Mouse (Mus musculus) midbrain, postnatal 0 days (tissue): Measurements from ENCODE around the gene Fndc3a. TPM values are rescaled to one million over a fixed set of nuclear protein-coding genes. Genes with fewer than 3 reads are reported as not detected.
A peak's percentile ranks its signal among the peaks of the same experiment; 100 is the strongest.

Experiments used
- ATAC-seq: fragments of 200-750 bp; cut with Nextera tagmentation; 2 replicates; pipeline ENCODE4 v1.8.0; 2017; ENCODE audit warnings: moderate number of reproducible peaks, mild to moderate bottlenecking, moderate TSS enrichment, moderate library complexity; ENCODE audit not compliant: low FRiP score
- DNase-seq: peaks from one replicate; pipeline ENCODE4 v3.0.0-alpha.2; 2015; ENCODE audit warnings: low spot score
- H3K27ac ChIP-seq: fragments of 300-500 bp; sonication (generic); 2 replicates; pipeline ENCODE4 v1.5.1; 2014; ENCODE audit warnings: low read depth, mild to moderate bottlenecking, low read length, mixed read lengths
- H3K27me3 ChIP-seq: fragments of 300-500 bp; sonication (generic); 2 replicates; pipeline ENCODE4 v1.6.1; 2014; ENCODE audit warnings: low read length, control low read depth, mixed read lengths; ENCODE audit not compliant: insufficient read depth
- H3K36me3 ChIP-seq: fragments of 300-500 bp; sonication (generic); 2 replicates; pipeline ENCODE4 v1.6.1; 2014; ENCODE audit warnings: low read length, control low read depth, mixed read lengths; ENCODE audit not compliant: insufficient read depth
- H3K4me1 ChIP-seq: fragments of 300-500 bp; sonication (generic); 2 replicates; pipeline ENCODE4 v1.6.1; 2014; ENCODE audit warnings: mild to moderate bottlenecking, control low read depth, antibody characterized with exemption, low read length, mixed read lengths; ENCODE audit not compliant: insufficient read depth
- H3K4me2 ChIP-seq: fragments of 300-500 bp; sonication (generic); 2 replicates; pipeline ENCODE4 v1.6.1; 2014; ENCODE audit warnings: low read depth, mild to moderate bottlenecking, low read length, mixed read lengths; ENCODE audit not compliant: poor library complexity, severe bottlenecking
- H3K4me3 ChIP-seq: fragments of 300-500 bp; sonication (generic); 2 replicates; pipeline ENCODE4 v1.5.1; 2014; ENCODE audit warnings: low read depth, mild to moderate bottlenecking, low read length, moderate library complexity
- H3K9ac ChIP-seq: fragments of 300-500 bp; sonication (generic); replicated peaks from 2 replicates; pipeline ENCODE4 v1.6.1; 2014; ENCODE audit warnings: mild to moderate bottlenecking, low read length, moderate library complexity, mixed read lengths; ENCODE audit not compliant: poor library complexity, severe bottlenecking
- H3K9me3 ChIP-seq: fragments of 300-500 bp; sonication (generic); 2 replicates; pipeline ENCODE4 v1.6.1; 2016; ENCODE audit warnings: low read length, control low read depth
- CTCF ChIP-seq: IDR thresholded peaks from 2 replicates; pipeline ENCODE4 v1.5.1; 2016; ENCODE audit warnings: antibody characterized with exemption, mild to moderate bottlenecking
- WGBS: fragments of 180-500 bp; shearing (Covaris S2); extraction: QIAGEN DNeasy Blood & Tissue Kit; methylation state at CpG from one replicate; pipeline ENCODE4 v1.1.7; 2014; 5-methylcytosine and 5-hydroxymethylcytosine counted together
- polyA plus RNA-seq: library from polyadenylated mRNA; unstranded; fragments of >200 nt; fragmentation: Nextera tagmentation; extraction: Ambion mirVana; gene quantifications from 2 replicates; pipeline ENCODE4 v1.2.1, GENCODE M21; 2015
- total RNA-seq: library from RNA; depleted of rRNA; stranded (reverse); fragments of >200 nt; gene quantifications from 2 replicates; pipeline ENCODE4 v1.2.3, GENCODE M21; 2014

Gene Fndc3a
- total and polyA plus RNA-seq, 2 experiments from 2014 or later, result 46.6 to 50.3 TPM

DNA sequence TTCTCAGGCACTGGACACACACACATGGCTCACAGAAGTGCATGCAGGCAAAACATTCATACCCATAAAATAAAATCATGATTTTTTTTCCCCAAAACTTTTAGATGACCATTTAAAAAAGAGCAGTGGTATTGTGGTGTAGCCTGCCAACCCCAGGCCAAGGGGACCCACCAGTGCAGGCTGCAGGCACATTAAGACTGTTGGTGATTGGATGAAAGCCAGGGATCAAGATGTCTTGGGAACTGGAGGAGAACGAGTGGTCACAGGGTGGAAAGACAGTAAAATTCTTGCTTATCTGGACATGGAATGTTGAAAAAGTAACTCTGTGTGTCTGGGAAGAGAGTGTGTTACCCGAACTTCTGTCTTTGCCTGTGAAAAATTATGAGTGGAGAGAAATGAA lies 190.2 kb downstream of the Fndc3a start:
- DNase-seq (no peak), ATAC-seq (no peak)
- Histone ChIP-seq H3K4me2 (no peak overlapping the region), H3K9me3 (no peaks in the 10 kb centered on the region), H3K27me3 (no peaks in the 10 kb centered on the region), H3K36me3 (no peaks in the 10 kb centered on the region), H3K9ac (no peak overlapping the region), H3K4me1 (no peaks in the 10 kb centered on the region), H3K4me3 (no peak overlapping the region), H3K27ac (no peak overlapping the region)
- WGBS, result 56% methylated on average over 2 of the region's 2 CpGs
- no peak for TF ChIP-seq CTCF

DNA sequence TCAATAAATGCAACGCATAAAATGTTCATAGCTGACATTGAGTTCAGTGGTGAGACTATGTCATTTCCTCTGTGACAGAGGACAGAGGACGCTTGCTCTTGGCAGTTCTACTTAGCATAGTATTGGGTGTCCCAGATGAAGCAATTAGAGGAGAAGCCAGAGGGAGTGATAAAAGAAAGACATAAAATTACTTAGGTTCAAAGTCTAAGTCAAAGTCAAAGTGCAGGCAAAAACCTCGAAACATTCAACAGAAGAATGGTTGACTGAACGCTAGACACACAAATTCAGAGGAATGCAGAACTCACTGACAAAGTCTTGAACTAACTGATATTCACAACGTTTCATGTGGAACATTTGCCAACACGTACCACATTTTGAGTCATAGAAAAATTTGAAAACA lies 191.0 kb downstream of the Fndc3a start:
- H3K27me3 ChIP-seq, result no peaks in the 10 kb centered on the region
- no peak overlapping the region for H3K27ac ChIP-seq
- no peak overlapping the region for H3K4me2 ChIP-seq
- ATAC-seq (no peak), DNase-seq (no peak)
- TF ChIP-seq CTCF, result no peak
- no peaks in the 10 kb centered on the region for H3K9me3 ChIP-seq
- H3K4me1 ChIP-seq, result no peaks in the 10 kb centered on the region
- 76% methylated on average over 6 of the region's 6 CpGs for WGBS
- no peak overlapping the region for H3K9ac ChIP-seq
- H3K4me3 ChIP-seq, result no peak overlapping the region
- no peaks in the 10 kb centered on the region for H3K36me3 ChIP-seq

DNA sequence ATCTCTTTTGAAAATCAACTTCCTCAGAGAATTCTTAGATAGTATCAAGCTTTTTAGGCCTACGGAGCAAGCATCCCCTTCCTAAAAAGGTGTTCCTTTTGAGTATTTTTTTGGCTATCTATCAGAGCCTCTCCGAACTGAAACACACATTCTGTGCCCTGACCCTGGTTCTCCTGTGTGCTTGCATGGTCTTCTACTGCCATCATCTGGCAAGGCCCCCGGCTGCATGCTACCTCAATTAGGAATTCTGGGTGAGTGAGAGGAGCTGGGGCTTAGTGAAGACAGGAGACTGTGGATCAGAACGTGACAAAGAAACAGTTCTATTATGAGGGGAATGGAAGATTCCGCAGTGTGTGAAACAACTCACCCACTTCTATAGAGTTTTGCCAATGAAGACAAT lies 193.4 kb downstream of the Fndc3a start:
- TF ChIP-seq CTCF, result peak; percentile 98

DNA sequence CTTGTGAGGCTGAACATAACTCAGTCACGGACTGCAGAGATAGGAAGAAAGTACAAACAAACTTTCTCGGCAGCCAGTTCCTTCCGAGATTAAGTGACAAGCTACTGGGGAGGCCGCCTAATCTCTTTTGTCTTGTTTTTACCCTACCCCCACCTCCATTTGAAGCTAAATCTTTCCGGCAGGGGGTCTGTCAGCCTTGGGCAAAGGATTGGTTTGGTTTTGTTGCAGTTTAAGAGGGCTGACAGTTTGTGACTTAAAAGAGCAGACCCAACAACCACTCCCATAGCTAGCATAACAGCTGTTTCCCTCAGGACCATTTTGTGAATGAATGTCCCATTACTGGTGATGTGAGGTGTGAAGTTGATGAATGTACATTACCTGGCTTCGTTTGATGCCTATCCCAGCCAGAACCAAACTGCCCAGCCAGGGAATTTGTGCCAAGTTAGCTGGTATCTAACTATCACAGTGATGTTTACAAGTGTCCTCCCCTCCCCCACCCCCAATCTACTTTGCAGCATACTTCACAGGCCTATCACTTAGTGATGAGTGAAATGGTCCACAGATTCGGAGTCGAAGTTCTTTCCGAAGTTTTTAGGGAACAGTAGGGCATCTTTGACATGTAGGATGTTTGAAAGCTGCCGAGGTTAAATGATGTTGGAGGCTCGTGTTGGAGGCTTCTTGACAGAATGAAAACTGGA lies 202.9 kb downstream of the Fndc3a start:
- Histone ChIP-seq H3K36me3 (no peaks in the 10 kb centered on the region), H3K4me2 (peak overlapping the region; percentile 49), H3K4me1 (no peaks in the 10 kb centered on the region), H3K27me3 (no peaks in the 10 kb centered on the region), H3K9me3 (no peaks in the 10 kb centered on the region), H3K27ac (no peak overlapping the region), H3K9ac (no peak overlapping the region), H3K4me3 (peak overlapping the region; percentile 24)
- TF ChIP-seq CTCF, result no peak
- ATAC-seq (no peak), DNase-seq (no peak)
- 12% methylated on average over 11 of the region's 11 CpGs for WGBS

More for the DNA sequence above, 193.4 kb downstream of the Fndc3a start:
- no peaks in the 10 kb centered on the region for H3K36me3 ChIP-seq
- H3K4me2 ChIP-seq, result no peak overlapping the region
- H3K4me1 ChIP-seq, result no peaks in the 10 kb centered on the region
- H3K9ac ChIP-seq, result no peak overlapping the region
- peak; percentile 76 for DNase-seq
- no peaks in the 10 kb centered on the region for H3K9me3 ChIP-seq
- no peaks in the 10 kb centered on the region for H3K27me3 ChIP-seq
- WGBS, result 15% methylated on average over 5 of the region's 5 CpGs
- ATAC-seq, result peak; percentile 56; the same call in 1 of the 2 replicates
- H3K4me3 ChIP-seq, result no peak overlapping the region
- no peak overlapping the region for H3K27ac ChIP-seq

DNA sequence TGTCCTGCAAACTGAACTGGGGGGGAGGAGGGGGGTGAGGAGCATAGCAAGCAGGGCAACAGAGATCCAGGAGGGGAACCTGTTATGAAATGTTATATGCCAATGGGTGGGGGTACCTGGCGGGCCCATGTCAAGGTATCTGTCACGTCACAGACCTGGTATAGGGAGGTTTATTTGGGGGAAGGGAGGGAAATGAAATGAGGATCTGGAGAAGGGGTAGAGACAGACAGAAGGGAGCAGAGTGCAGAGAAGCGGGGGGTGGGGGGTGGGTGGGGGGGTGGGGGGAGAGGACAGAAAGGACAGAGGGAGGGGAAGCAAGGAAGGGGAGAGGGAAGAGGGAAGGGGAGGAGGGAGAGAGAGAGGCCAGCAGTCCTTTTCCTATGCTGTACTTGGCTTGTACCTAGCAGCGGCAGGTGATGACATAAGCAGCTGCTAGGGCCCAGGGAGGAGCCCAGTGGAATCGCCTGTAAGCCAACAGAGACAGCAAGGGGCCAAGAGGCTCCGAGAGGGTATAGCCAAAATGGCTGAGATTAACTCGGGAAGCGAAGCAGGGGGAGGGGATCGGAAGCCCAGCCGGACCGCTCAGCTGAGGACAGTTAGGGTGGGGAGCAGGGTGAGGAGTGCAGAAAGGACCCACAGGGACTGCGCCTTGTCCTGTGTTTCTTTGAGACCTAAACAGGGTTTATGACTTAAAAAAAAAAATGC lies 203.6 kb downstream of the Fndc3a start:
- WGBS, result 5% methylated on average over 12 of the region's 12 CpGs
- Histone ChIP-seq H3K27ac (no peak overlapping the region), H3K9ac (no peak overlapping the region), H3K4me2 (peak overlapping the region; percentile 49), H3K36me3 (no peaks in the 10 kb centered on the region), H3K4me1 (no peaks in the 10 kb centered on the region), H3K9me3 (no peaks in the 10 kb centered on the region), H3K27me3 (no peaks in the 10 kb centered on the region), H3K4me3 (peak overlapping the region; percentile 24)
- TF ChIP-seq CTCF, result no peak
- no peak for ATAC-seq
- DNase-seq, result peak; percentile 31

DNA sequence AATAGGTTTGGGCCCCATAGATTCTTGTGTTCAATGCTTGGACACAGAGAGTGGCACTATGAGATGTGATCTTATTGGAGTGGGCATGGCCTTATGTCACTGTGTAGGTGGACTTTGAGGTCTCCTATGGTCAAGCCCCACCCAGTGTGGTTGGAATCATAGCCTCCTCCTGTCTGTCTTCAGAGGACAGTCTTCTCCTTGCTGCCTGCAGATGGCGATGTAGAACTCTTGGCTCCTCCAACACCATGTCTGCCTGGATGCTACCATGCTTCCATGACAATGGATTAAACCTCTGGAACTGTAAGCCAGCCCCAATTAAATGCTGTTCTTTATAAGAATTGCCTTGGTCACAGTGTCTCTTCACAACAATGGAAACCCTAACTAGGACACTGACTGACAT lies 204.8 kb downstream of the Fndc3a start:
- WGBS, result 85% methylated on average over 1 of the region's 1 CpGs
- Histone ChIP-seq H3K4me1 (no peaks in the 10 kb centered on the region), H3K4me3 (no peak overlapping the region), H3K36me3 (no peaks in the 10 kb centered on the region), H3K9ac (no peak overlapping the region), H3K4me2 (no peak overlapping the region), H3K27me3 (no peaks in the 10 kb centered on the region), H3K27ac (no peak overlapping the region), H3K9me3 (no peaks in the 10 kb centered on the region)
- TF ChIP-seq CTCF, result peak; percentile 38
- no peak for ATAC-seq
- DNase-seq, result no peak
